15 mouse cellular contexts compared by ENCODE assay signal in the genomic region with DNA sequence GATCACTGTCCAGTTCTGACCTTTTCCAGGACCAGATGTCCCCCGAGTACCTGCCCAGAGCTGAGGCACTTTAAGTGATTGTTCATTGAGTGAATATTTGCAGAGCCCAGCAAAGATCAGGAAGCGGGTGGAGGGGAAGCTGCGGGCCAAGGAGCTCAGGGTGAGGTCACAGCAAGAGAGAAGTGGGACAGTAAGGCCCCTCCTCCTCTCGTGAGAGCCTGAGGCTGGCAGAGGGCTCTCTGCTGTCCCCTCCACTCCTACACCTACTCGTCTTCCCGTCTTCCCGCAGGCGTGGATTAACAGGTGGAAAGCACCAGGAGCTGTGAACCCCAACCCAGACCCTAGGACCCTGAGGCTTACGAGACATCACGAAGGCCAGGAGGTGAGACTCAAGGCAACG. TPM values are rescaled to one million over a fixed set of nuclear protein-coding genes. Genes with fewer than 3 reads are reported as not detected.
DNase-seq lines count a peak whose midpoint lies in the region; ATAC-seq and TF ChIP-seq lines count a peak whose summit lies in the region.
"Had no signal": no experiment of that assay in that cellular context is flagged by ENCODE, and none has a peak within 500 bp of the region (broad histone marks: within the 10 kb centered on the region; RNA-seq: fewer than 3 reads in every experiment).

No protein-coding gene starts in this region.

- no peaks in the 10 kb centered on the region for H3K27me3 ChIP-seq in intestine, postnatal 0 days (replicated peaks; ENCODE audit: control insufficient read depth, insufficient read depth, low read length)
- no peaks in the 10 kb centered on the region for H3K27me3 ChIP-seq in intestine, embryonic 15.5 days (replicated peaks)
- no peaks in the 10 kb centered on the region for H3K27me3 ChIP-seq in thymus, adult 2 months (ENCODE audit: control insufficient read depth, insufficient read depth, low read length)
- no peaks in the 10 kb centered on the region for H3K27me3 ChIP-seq in liver, embryonic 13.5 days
- H3K27me3 ChIP-seq in stomach, embryonic 16.5 days (ENCODE audit: control insufficient read depth, insufficient read depth, low read length) = no peaks in the 10 kb centered on the region

- no peak overlapping the region for H3K4me3 ChIP-seq in intestine, postnatal 0 days (ENCODE audit: low read depth, low read length)
- H3K4me3 ChIP-seq in intestine, embryonic 15.5 days (replicated peaks) = no peak overlapping the region
- H3K4me3 ChIP-seq in thymus, adult 2 months (ENCODE audit: control insufficient read depth, insufficient read depth, low read length) = 0 out of 2 replicates have a peak overlapping the region, but pooled peaks have one; percentile 3
- H3K4me3 ChIP-seq in liver, embryonic 13.5 days (replicated peaks) = peak overlapping the region; percentile 18; the same call in 1 of the 2 replicates
- H3K4me3 ChIP-seq in stomach, embryonic 16.5 days (replicated peaks; ENCODE audit: low read length) = peak overlapping the region; percentile 17; the same call in 1 of the 2 replicates
- H3K4me3 ChIP-seq: myocyte had no signal

- H3K9ac ChIP-seq in intestine, postnatal 0 days (ENCODE audit: low read depth, low read length) = no peak overlapping the region
- H3K9ac ChIP-seq in intestine, embryonic 15.5 days = no peak overlapping the region
- H3K9ac ChIP-seq in liver, embryonic 13.5 days = 0 out of 2 replicates have a peak overlapping the region, but pooled peaks have one; percentile 7
- H3K9ac ChIP-seq in stomach, embryonic 16.5 days (ENCODE audit: low read length) = no peak overlapping the region

- H3K4me1 ChIP-seq in intestine, postnatal 0 days (replicated peaks; ENCODE audit: control insufficient read depth, insufficient read depth, low read length) = no peaks in the 10 kb centered on the region
- H3K4me1 ChIP-seq in intestine, embryonic 15.5 days (replicated peaks) = no peaks in the 10 kb centered on the region; the same call in 1 of the 2 replicates
- peaks cover 10% of the 10 kb centered on the region for H3K4me1 ChIP-seq in thymus, adult 2 months (replicated peaks; ENCODE audit: control insufficient read depth, insufficient read depth, low read length)
- H3K4me1 ChIP-seq in liver, embryonic 13.5 days (replicated peaks) = peaks cover 88% of the 10 kb centered on the region
- peaks cover 22% of the 10 kb centered on the region for H3K4me1 ChIP-seq in stomach, embryonic 16.5 days (ENCODE audit: control insufficient read depth, insufficient read depth, low read length)

- H3K27ac ChIP-seq in intestine, postnatal 0 days (ENCODE audit: low read depth, low read length) = no peak overlapping the region
- no peak overlapping the region for H3K27ac ChIP-seq in intestine, embryonic 15.5 days
- no peak overlapping the region for H3K27ac ChIP-seq in thymus, adult 2 months (ENCODE audit: control insufficient read depth, insufficient read depth, low read length)
- peak overlapping the region; percentile 15 for H3K27ac ChIP-seq in liver, embryonic 13.5 days
- peak overlapping the region; percentile 19; the same call in 1 of the 2 replicates for H3K27ac ChIP-seq in stomach, embryonic 16.5 days (ENCODE audit: low read length)

- TF ChIP-seq POLR2A in thymus, adult 2 months (IDR thresholded peaks at IDR 0.05; ENCODE audit: control insufficient read depth, extremely low read depth, insufficient read depth, low read length, poor library complexity) = no peak

- no peaks in the 10 kb centered on the region for H3K9me3 ChIP-seq in intestine, postnatal 0 days (ENCODE audit: control insufficient read depth)
- no peaks in the 10 kb centered on the region for H3K9me3 ChIP-seq in intestine, embryonic 15.5 days
- no peaks in the 10 kb centered on the region for H3K9me3 ChIP-seq in liver, embryonic 13.5 days (replicated peaks)
- no peaks in the 10 kb centered on the region for H3K9me3 ChIP-seq in stomach, embryonic 16.5 days (replicated peaks; ENCODE audit: control insufficient read depth, low read length)

- 0 out of 2 replicates have a peak overlapping the region, but pooled peaks have one; percentile 4 for H3K4me2 ChIP-seq in intestine, postnatal 0 days (replicated peaks; ENCODE audit: low read depth)
- H3K4me2 ChIP-seq in intestine, embryonic 15.5 days (replicated peaks) = no peak overlapping the region
- peak overlapping the region; percentile 10; the same call in 1 of the 2 replicates for H3K4me2 ChIP-seq in liver, embryonic 13.5 days
- H3K4me2 ChIP-seq in stomach, embryonic 16.5 days (ENCODE audit: low read depth, low read length) = no peak overlapping the region

- no peak for ATAC-seq in intestine, postnatal 0 days
- ATAC-seq in intestine, embryonic 15.5 days = no peak
- ATAC-seq in liver, embryonic 13.5 days (ENCODE audit: low read depth) = no peak
- ATAC-seq in stomach, embryonic 16.5 days (ENCODE audit: insufficient read depth, low FRiP score) = no peak
- ATAC-seq: CD4-positive, CD25-positive, alpha-beta regulatory T cell, adult 4 months; forebrain, embryonic 14.5 days; inflammation-experienced regulatory T-cells, adult 6 months had no signal

- WGBS in intestine, postnatal 0 days = 61% methylated on average over 11 of the region's 11 CpGs
- 57% methylated on average over 11 of the region's 11 CpGs for WGBS in intestine, embryonic 15.5 days
- WGBS in thymus, adult 2 months = 35% methylated on average over 11 of the region's 11 CpGs
- 32% methylated on average over 11 of the region's 11 CpGs for WGBS in liver, embryonic 13.5 days (ENCODE audit: insufficient replicate concordance)
- WGBS in stomach, embryonic 16.5 days = 54% methylated on average over 11 of the region's 11 CpGs

- no peak for TF ChIP-seq CTCF in intestine, postnatal 0 days (IDR thresholded peaks at IDR 0.05; ENCODE audit: low read depth)
- no peak for TF ChIP-seq CTCF in thymus, adult 2 months (IDR thresholded peaks at IDR 0.05; ENCODE audit: borderline replicate concordance, control insufficient read depth, extremely low read depth, insufficient read depth, low read length, poor library complexity)

- H3K36me3 ChIP-seq in intestine, postnatal 0 days (ENCODE audit: control insufficient read depth, insufficient read depth) = no peaks in the 10 kb centered on the region
- no peaks in the 10 kb centered on the region for H3K36me3 ChIP-seq in intestine, embryonic 15.5 days
- H3K36me3 ChIP-seq in thymus, adult 2 months (ENCODE audit: control insufficient read depth, insufficient read depth, low read length) = no peaks in the 10 kb centered on the region
- no peaks in the 10 kb centered on the region for H3K36me3 ChIP-seq in liver, embryonic 13.5 days
- H3K36me3 ChIP-seq in stomach, embryonic 16.5 days (ENCODE audit: control insufficient read depth, insufficient read depth, low read length) = no peaks in the 10 kb centered on the region

- DNase-seq in thymus, adult 2 months = no peak
- no peak for DNase-seq in thymus, postnatal 10 days (ENCODE audit: low spot score in 2 of 2)
- DNase-seq in liver, embryonic 13.5 days = no peak
- no peak for DNase-seq in c-Kit-positive CD71-positive TER-119-positive erythroid progenitor cells, embryonic 14.5 days (ENCODE audit: low spot score)
- no peak for DNase-seq in layer of hippocampus, adult 8-10 months (ENCODE audit: low spot score in 2 of 2)
- DNase-seq: gastrocnemius, postnatal 10 days; heart, postnatal 10 days had no signal

RNA-seq across cellular contexts. Expression of a gene that starts 0.7 kb away (rescaled TPM):
- polyA plus RNA-seq in intestine, postnatal 0 days (2015; fragmentation: Nextera tagmentation; extraction: Ambion mirVana) = 2.1 and 2.2 TPM in 2 replicates
- polyA plus RNA-seq in intestine, embryonic 15.5 days (2015; fragmentation: Nextera tagmentation; extraction: Ambion mirVana) = 2.4 and 2.5 TPM in 2 replicates
- polyA plus RNA-seq in thymus, adult 2 months (2012; rRNA removed) = 15.3 and 18.5 TPM in 2 replicates
- polyA plus RNA-seq in liver, embryonic 13.5 days (2015; fragmentation: Nextera tagmentation; extraction: Ambion mirVana) = 5.4 and 5.6 TPM in 2 replicates
- 2.9 and 3.0 TPM in 2 replicates for polyA plus RNA-seq in stomach, embryonic 16.5 days (2015; fragmentation: Nextera tagmentation; extraction: Ambion mirVana)
- total RNA-seq in layer of hippocampus, adult 8-10 months (2022) = 1 to 10 TPM in 2 of 4 experiments, under 1 TPM in 2; 0.24 to 1.6 (median 1.1) TPM
- polyA plus RNA-seq: myocyte had no signal

RNA-seq across cellular contexts. Expression of a gene that starts 8.0 kb away (rescaled TPM):
- polyA plus RNA-seq in intestine, postnatal 0 days (2015; fragmentation: Nextera tagmentation; extraction: Ambion mirVana) = 63.2 and 65.3 TPM in 2 replicates
- 86.9 and 91.7 TPM in 2 replicates for polyA plus RNA-seq in intestine, embryonic 15.5 days (2015; fragmentation: Nextera tagmentation; extraction: Ambion mirVana)
- 392 and 506 TPM in 2 replicates for polyA plus RNA-seq in thymus, adult 2 months (2012; rRNA removed)
- polyA plus RNA-seq in liver, embryonic 13.5 days (2015; fragmentation: Nextera tagmentation; extraction: Ambion mirVana) = 54.2 and 62.4 TPM in 2 replicates
- 65.2 and 68.3 TPM in 2 replicates for polyA plus RNA-seq in stomach, embryonic 16.5 days (2015; fragmentation: Nextera tagmentation; extraction: Ambion mirVana)
- total RNA-seq in layer of hippocampus, adult 8-10 months (2022) = 100 to 1,000 TPM; 196 to 262 (median 224) TPM

RNA-seq across cellular contexts. Expression of a gene that starts 15.6 kb away (rescaled TPM):
- 1.7 and 1.9 TPM in 2 replicates for polyA plus RNA-seq in intestine, postnatal 0 days (2015; fragmentation: Nextera tagmentation; extraction: Ambion mirVana)
- 2.3 and 2.9 TPM in 2 replicates for polyA plus RNA-seq in intestine, embryonic 15.5 days (2015; fragmentation: Nextera tagmentation; extraction: Ambion mirVana)
- polyA plus RNA-seq in thymus, adult 2 months (2012; rRNA removed) = 6.7 and 7.5 TPM in 2 replicates
- polyA plus RNA-seq in liver, embryonic 13.5 days (2015; fragmentation: Nextera tagmentation; extraction: Ambion mirVana) = 3.9 and 4.1 TPM in 2 replicates
- polyA plus RNA-seq in stomach, embryonic 16.5 days (2015; fragmentation: Nextera tagmentation; extraction: Ambion mirVana) = 0.57 and 0.60 TPM in 2 replicates
- total RNA-seq in layer of hippocampus, adult 8-10 months (2022) = not detected
- total RNA-seq: gastrocnemius, postnatal 10 days; left cerebral cortex, postnatal 25 days had no signal
- polyA plus RNA-seq: CD4-positive, CD25-positive, alpha-beta regulatory T cell, adult 4 months; inflammation-experienced regulatory T-cells, adult 6 months had no signal

RNA-seq across cellular contexts. Expression of a gene that starts 22.5 kb away (rescaled TPM):
- polyA plus RNA-seq in intestine, postnatal 0 days (2015; fragmentation: Nextera tagmentation; extraction: Ambion mirVana) = 19.4 and 21.0 TPM in 2 replicates
- polyA plus RNA-seq in intestine, embryonic 15.5 days (2015; fragmentation: Nextera tagmentation; extraction: Ambion mirVana) = 123 and 130 TPM in 2 replicates
- 185 and 201 TPM in 2 replicates for polyA plus RNA-seq in thymus, adult 2 months (2012; rRNA removed)
- 82.8 and 84.9 TPM in 2 replicates for polyA plus RNA-seq in liver, embryonic 13.5 days (2015; fragmentation: Nextera tagmentation; extraction: Ambion mirVana)
- 104 and 111 TPM in 2 replicates for polyA plus RNA-seq in stomach, embryonic 16.5 days (2015; fragmentation: Nextera tagmentation; extraction: Ambion mirVana)
- 10 to 100 TPM; 42.8 to 55.9 (median 51.8) TPM for total RNA-seq in layer of hippocampus, adult 8-10 months (2022)

RNA-seq across cellular contexts. Expression of a gene that starts 43.5 kb away (rescaled TPM):
- polyA plus RNA-seq in intestine, postnatal 0 days (2015; fragmentation: Nextera tagmentation; extraction: Ambion mirVana) = 79.0 and 92.1 TPM in 2 replicates
- 58.0 and 74.2 TPM in 2 replicates for polyA plus RNA-seq in intestine, embryonic 15.5 days (2015; fragmentation: Nextera tagmentation; extraction: Ambion mirVana)
- 40.7 and 41.9 TPM in 2 replicates for polyA plus RNA-seq in thymus, adult 2 months (2012; rRNA removed)
- 17.9 and 19.5 TPM in 2 replicates for polyA plus RNA-seq in liver, embryonic 13.5 days (2015; fragmentation: Nextera tagmentation; extraction: Ambion mirVana)
- 47.4 and 57.5 TPM in 2 replicates for polyA plus RNA-seq in stomach, embryonic 16.5 days (2015; fragmentation: Nextera tagmentation; extraction: Ambion mirVana)
- total RNA-seq in layer of hippocampus, adult 8-10 months (2022) = 10 to 100 TPM; 19.8 to 34.7 (median 23.3) TPM

Comparison
In these comparisons a context has a peak if more than half of its experiments do, and no peak if none do; other contexts are left out.
1. H3K4me2 ChIP-seq: peak in intestine, postnatal 0 days (single experiment) and liver, embryonic 13.5 days (single experiment); none in intestine, embryonic 15.5 days (single experiment) and stomach, embryonic 16.5 days (single experiment).
2. H3K27ac ChIP-seq: peak in liver, embryonic 13.5 days (single experiment) and stomach, embryonic 16.5 days (single experiment); none in intestine, postnatal 0 days (single experiment), intestine, embryonic 15.5 days (single experiment) and thymus, adult 2 months (single experiment).
3. H3K4me3 ChIP-seq: peak in thymus, adult 2 months (single experiment), liver, embryonic 13.5 days (single experiment) and stomach, embryonic 16.5 days (single experiment); none in intestine, postnatal 0 days (single experiment) and intestine, embryonic 15.5 days (single experiment).